Mouse (Mus musculus) layer of hippocampus, postnatal 14 days (tissue): ENCODE results near the gene Cnnm4. TPM values are rescaled to one million over a fixed set of nuclear protein-coding genes. Genes with fewer than 3 reads are reported as not detected.
A peak's percentile ranks its signal among the peaks of the same experiment; 100 is the strongest.

Experiments used
- DNase-seq, 2 experiments: peaks; one replicate each; pipeline ENCODE4 v3.0.0; 2021 to 2022; ENCODE audit warnings: low spot score in 2 of 2, mixed read lengths in 1 of 2
- total RNA-seq, 2 experiments: library from RNA; stranded (reverse); gene quantifications; 2 replicates each; pipeline ENCODE4 v1.2.3; 2021

Gene Cnnm4
- total RNA-seq, 2 experiments from 2014 or later: 16.8 to 18.2 TPM

- peak; percentile 55 to 60 for DNase-seq
Observed at GRCm38 (mm10) chr1:36512089-36512965, 40.9 kb downstream of the Cnnm4 start.

GRCm38 (mm10) chr1:36512966-36513280 is 41.5 kb downstream of the Cnnm4 start:
- DNase-seq: no peak

- peak in 1 of 2 experiments; percentile 70 for DNase-seq
Observed at GRCm38 (mm10) chr1:36513310-36513709, 41.9 kb downstream of the Cnnm4 start.

GRCm38 (mm10) chr1:36513718-36514117 is 42.3 kb downstream of the Cnnm4 start:
- DNase-seq: peak in 1 of 2 experiments; percentile 49

- DNase-seq: no peak
Observed at GRCm38 (mm10) chr1:36518259-36518658, 46.8 kb downstream of the Cnnm4 start.

GRCm38 (mm10) chr1:36519626-36520025 is 48.2 kb downstream of the Cnnm4 start:
- DNase-seq: no peak

- DNase-seq: no peak
Observed at GRCm38 (mm10) chr1:36522210-36522609, 50.8 kb downstream of the Cnnm4 start.

- DNase-seq: no peak
Observed at GRCm38 (mm10) chr1:36523332-36524013, 52.1 kb downstream of the Cnnm4 start.

- DNase-seq: no peak
Observed at GRCm38 (mm10) chr1:36524058-36524457, 52.6 kb downstream of the Cnnm4 start.

GRCm38 (mm10) chr1:36525774-36526173 is 54.4 kb downstream of the Cnnm4 start:
- no peak for DNase-seq

GRCm38 (mm10) chr1:36526903-36527302 is 55.5 kb downstream of the Cnnm4 start:
- no peak for DNase-seq

GRCm38 (mm10) chr1:36528351-36528750 is 56.9 kb downstream of the Cnnm4 start:
- no peak for DNase-seq

GRCm38 (mm10) chr1:36529274-36529673 is 57.9 kb downstream of the Cnnm4 start:
- DNase-seq: no peak

GRCm38 (mm10) chr1:36529875-36530274 is 58.5 kb downstream of the Cnnm4 start:
- DNase-seq: no peak

- no peak for DNase-seq
Observed at GRCm38 (mm10) chr1:36530485-36530884, 59.1 kb downstream of the Cnnm4 start.

- DNase-seq: no peak
Observed at GRCm38 (mm10) chr1:36530962-36531361, 59.5 kb downstream of the Cnnm4 start.

GRCm38 (mm10) chr1:36531461-36531860 is 60.0 kb downstream of the Cnnm4 start:
- DNase-seq: no peak

GRCm38 (mm10) chr1:36533546-36533945 is 62.1 kb downstream of the Cnnm4 start:
- no peak for DNase-seq

- no peak for DNase-seq
Observed at GRCm38 (mm10) chr1:36534595-36535058, 63.2 kb downstream of the Cnnm4 start.

- DNase-seq: no peak
Observed at GRCm38 (mm10) chr1:36535477-36536396, 64.3 kb downstream of the Cnnm4 start.

GRCm38 (mm10) chr1:36536397-36536728 is 64.9 kb downstream of the Cnnm4 start:
- no peak for DNase-seq
